Mouse (Mus musculus) ES-E14 (cell line): ENCODE measurements around the gene Ms4a2.

Experiments
- CHD2 ChIP-seq: IDR thresholded peaks from 2 replicates; pipeline ENCODE4 v1.6.1; 2014; ENCODE audit warnings: mild to moderate bottlenecking, low read depth, low read length, inconsistent platforms
- HCFC1 ChIP-seq: IDR thresholded peaks from 2 replicates; pipeline ENCODE4 v1.6.1; 2012; ENCODE audit warnings: low read length, inconsistent platforms, borderline replicate concordance; ENCODE audit not compliant: insufficient read depth
- ZNF384 ChIP-seq: IDR thresholded peaks from 2 replicates; pipeline ENCODE4 v1.6.1; 2012; ENCODE audit warnings: low read depth, low read length, inconsistent platforms

GRCm38 (mm10) chr19:11614805-11615204 lies 8.7 kb downstream of the Ms4a2 start:
- TF ChIP-seq HCFC1 (no peak), CHD2 (no peak), ZNF384 (no peak)
